Mouse (Mus musculus) embryonic facial prominence, embryonic 11.5 days (tissue): ENCODE measurements around the gene Olfr1278. TPM values are rescaled to one million over a fixed set of nuclear protein-coding genes. Genes with fewer than 3 reads are reported as not detected.
"Not testable (repeated sequence)": the region's sequence is repeated elsewhere in the genome, so short reads cannot be mapped to it uniquely, and the experiment has no call there.

Source experiments
- ATAC-seq: fragments of 200-750 bp; cut with Nextera tagmentation; replicated peaks from 2 replicates; pipeline ENCODE4 v1.8.0; 2017; ENCODE audit warnings: low read depth; ENCODE audit not compliant: insufficient number of reproducible peaks, low FRiP score, low TSS enrichment
- DNase-seq: peaks from one replicate; pipeline ENCODE4 v3.0.0-alpha.2; 2015; ENCODE audit warnings: low spot score
- H3K27ac ChIP-seq: fragments of 300-500 bp; sonication (generic); replicated peaks from 2 replicates; pipeline ENCODE4 v1.5.1; 2014; ENCODE audit warnings: mild to moderate bottlenecking, low read depth, low read length, control low read depth
- H3K27me3 ChIP-seq: fragments of 300-500 bp; sonication (generic); 2 replicates; pipeline ENCODE4 v1.6.1; 2014; ENCODE audit warnings: mild to moderate bottlenecking, low read length, moderate library complexity, mixed read lengths; ENCODE audit not compliant: control insufficient read depth, insufficient read depth
- H3K36me3 ChIP-seq: fragments of 300-500 bp; sonication (generic); replicated peaks from 2 replicates; pipeline ENCODE4 v1.6.1; 2014; ENCODE audit warnings: low read depth, mild to moderate bottlenecking, low read length, moderate library complexity, mixed read lengths; ENCODE audit not compliant: control insufficient read depth, insufficient read depth
- H3K4me1 ChIP-seq: fragments of 300-500 bp; sonication (generic); 2 replicates; pipeline ENCODE4 v1.6.1; 2014; ENCODE audit warnings: low read length, mixed read lengths; ENCODE audit not compliant: control insufficient read depth, insufficient read depth
- H3K4me2 ChIP-seq: fragments of 300-500 bp; sonication (generic); 2 replicates; pipeline ENCODE4 v1.6.1; 2014; ENCODE audit warnings: low read depth, mild to moderate bottlenecking, control low read depth, low read length, moderate library complexity
- H3K4me3 ChIP-seq: fragments of 300-500 bp; sonication (generic); 2 replicates; pipeline ENCODE4 v1.5.1; 2014; ENCODE audit warnings: low read depth, low read length, control low read depth
- H3K9ac ChIP-seq: fragments of 300-500 bp; sonication (generic); replicated peaks from 2 replicates; pipeline ENCODE4 v1.6.1; 2014; ENCODE audit warnings: mild to moderate bottlenecking, control low read depth, low read length
- H3K9me3 ChIP-seq: fragments of 300-500 bp; sonication (generic); replicated peaks from 2 replicates; pipeline ENCODE4 v1.6.1; 2016; ENCODE audit warnings: mild to moderate bottlenecking, low read length, inconsistent platforms, mixed read lengths; ENCODE audit not compliant: control insufficient read depth
- WGBS: fragments of 180-500 bp; shearing (Covaris S2); extraction: QIAGEN DNeasy Blood & Tissue Kit; methylation state at CpG from one replicate; pipeline ENCODE4 v1.1.7; 2014; 5-methylcytosine and 5-hydroxymethylcytosine counted together
- polyA plus RNA-seq: library from polyadenylated mRNA; unstranded; fragments of >200 nt; fragmentation: Nextera tagmentation; extraction: Ambion mirVana; gene quantifications from 2 replicates; pipeline ENCODE4 v1.2.1, GENCODE M21; 2014

Gene Olfr1278
- polyA plus RNA-seq = not detected in 2 replicates

- no peak for ATAC-seq
- H3K4me1 ChIP-seq = no peaks in the 10 kb centered on the region
- H3K27ac ChIP-seq = no peak within 1 kb of the TSS
- no peak within 1 kb of the TSS for H3K9ac ChIP-seq
- H3K4me3 ChIP-seq = no peak within 1 kb of the TSS
- no peak within 1 kb of the TSS for H3K4me2 ChIP-seq
- no peak for DNase-seq
- H3K9me3 ChIP-seq = no peaks in the 10 kb centered on the region
- H3K27me3 ChIP-seq = no peaks in the 10 kb centered on the region
- no peaks in the 10 kb centered on the region for H3K36me3 ChIP-seq
These were observed at the start of gene Olfr1278 for GRCm38 (mm10) chr2:111289836-111290235. TSS of gene Olfr1278 (plus strand) at chr2:111290136.

GRCm38 (mm10) chr2:111254216-111254615 is 35.7 kb upstream of the Olfr1278 start, which contains the start of gene Olfr1276:
TSS of gene Olfr1276 (plus strand) at chr2:111254516.
- H3K27me3 ChIP-seq = no peaks in the 10 kb centered on the region
- no peaks in the 10 kb centered on the region for H3K9me3 ChIP-seq
- no peak within 1 kb of the TSS for H3K27ac ChIP-seq
- H3K4me1 ChIP-seq = no peaks in the 10 kb centered on the region
- DNase-seq (no peak), ATAC-seq (no peak)
- H3K9ac ChIP-seq = no peak within 1 kb of the TSS
- H3K4me3 ChIP-seq = no peak within 1 kb of the TSS
- no peaks in the 10 kb centered on the region for H3K36me3 ChIP-seq
- H3K4me2 ChIP-seq = no peak within 1 kb of the TSS

GRCm38 (mm10) chr2:111274006-111274405 is 15.9 kb upstream of the Olfr1278 start, which contains the start of gene Olfr1277:
TSS of gene Olfr1277 (minus strand) at chr2:111274106.
- Histone ChIP-seq H3K4me1 (no peaks in the 10 kb centered on the region), H3K36me3 (no peaks in the 10 kb centered on the region), H3K27me3 (no peaks in the 10 kb centered on the region), H3K9me3 (no peaks in the 10 kb centered on the region), H3K9ac (no peak within 1 kb of the TSS), H3K4me3 (no peak within 1 kb of the TSS), H3K4me2 (no peak within 1 kb of the TSS), H3K27ac (no peak within 1 kb of the TSS)
- WGBS = 83% methylated on average over 2 of the region's 2 CpGs
- no peak for DNase-seq
- ATAC-seq = no peak

- Histone ChIP-seq H3K36me3 (no peaks in the 10 kb centered on the region), H3K4me1 (no peaks in the 10 kb centered on the region), H3K27ac (no peak overlapping the region), H3K4me2 (no peak overlapping the region), H3K9me3 (no peaks in the 10 kb centered on the region), H3K27me3 (no peaks in the 10 kb centered on the region), H3K9ac (no peak overlapping the region), H3K4me3 (no peak overlapping the region)
- ATAC-seq (no peak), DNase-seq (no peak)
These were observed 8.6 kb downstream of the Olfr1278 start for GRCm38 (mm10) chr2:111298541-111298940.

GRCm38 (mm10) chr2:111300374-111300773 is 10.4 kb downstream of the Olfr1278 start, which contains the start of gene Olfr1279:
TSS of gene Olfr1279 (plus strand) at chr2:111300635.
- H3K36me3 ChIP-seq = no peaks in the 10 kb centered on the region
- no peaks in the 10 kb centered on the region for H3K4me1 ChIP-seq
- DNase-seq (no peak), ATAC-seq (no peak)
- H3K27ac ChIP-seq = no peak within 1 kb of the TSS
- no peak within 1 kb of the TSS for H3K4me2 ChIP-seq
- H3K4me3 ChIP-seq = no peak within 1 kb of the TSS
- H3K27me3 ChIP-seq = no peaks in the 10 kb centered on the region
- no peaks in the 10 kb centered on the region for H3K9me3 ChIP-seq
- H3K9ac ChIP-seq = no peak within 1 kb of the TSS

- no peak for ATAC-seq
- no peaks in the 10 kb centered on the region for H3K4me1 ChIP-seq
- H3K9me3 ChIP-seq = no peaks in the 10 kb centered on the region
- no peaks in the 10 kb centered on the region for H3K27me3 ChIP-seq
- no peak within 1 kb of the TSS for H3K27ac ChIP-seq
- H3K36me3 ChIP-seq = no peaks in the 10 kb centered on the region
- H3K4me3 ChIP-seq = no peak within 1 kb of the TSS
- H3K9ac ChIP-seq = no peak within 1 kb of the TSS
- no peak for DNase-seq
- no peak within 1 kb of the TSS for H3K4me2 ChIP-seq
These were observed 23.8 kb downstream of the Olfr1278 start, which contains the start of gene Olfr1280 for GRCm38 (mm10) chr2:111313717-111314116. TSS of gene Olfr1280 (plus strand) at chr2:111314017.

- Histone ChIP-seq H3K9me3 (no peaks in the 10 kb centered on the region), H3K9ac (no peak within 1 kb of the TSS), H3K27me3 (no peaks in the 10 kb centered on the region), H3K4me2 (no peak within 1 kb of the TSS), H3K27ac (no peak within 1 kb of the TSS), H3K36me3 (no peaks in the 10 kb centered on the region), H3K4me3 (no peak within 1 kb of the TSS), H3K4me1 (no peaks in the 10 kb centered on the region)
- no peak for ATAC-seq
- 75% methylated on average over 2 of the region's 2 CpGs for WGBS
- DNase-seq = no peak
These were observed 36.3 kb downstream of the Olfr1278 start, which contains the start of gene Olfr1281 for GRCm38 (mm10) chr2:111326220-111326619. TSS of gene Olfr1281 (plus strand) at chr2:111326520.

- H3K36me3 ChIP-seq, ATAC-seq, H3K9ac ChIP-seq, H3K9me3 ChIP-seq, H3K4me3 ChIP-seq, DNase-seq, H3K27me3 ChIP-seq, H3K27ac ChIP-seq, H3K4me1 ChIP-seq, H3K4me2 ChIP-seq: not testable (repeated sequence)
- WGBS = 80% methylated on average over 5 of the region's 5 CpGs
These were observed 43.8 kb downstream of the Olfr1278 start for GRCm38 (mm10) chr2:111333721-111334120.
